Mouse (Mus musculus): ENCODE measurements at regions not wholly inside any gene's neighbourhood (a gene's known extent, or its start where the extent isn't known, plus 50 kb on each side); places are given as distances from the start of the nearest gene placed in this dataset.
"Not testable (repeated sequence)": the region's sequence is repeated elsewhere in the genome, so short reads cannot be mapped to it uniquely, and the experiment has no call there.

GRCm38 (mm10) chr3:124092404-124093121, 228.1 kb upstream of the Tram1l1 start:
- Histone ChIP-seq H3K4me3 (ENCODE audit: low read depth, low read length) (no peak overlapping the region), H3K4me2 (ENCODE audit: low read depth, low read length) (no peak overlapping the region), H3K36me3 (replicated peaks; ENCODE audit: control insufficient read depth, insufficient read depth, low read length) (no peaks in the 10 kb centered on the region), H3K9ac (replicated peaks; ENCODE audit: low read depth, low read length) (no peak overlapping the region), H3K4me1 (ENCODE audit: control insufficient read depth, insufficient read depth) (no peaks in the 10 kb centered on the region), H3K27me3 (ENCODE audit: control insufficient read depth, insufficient read depth, low read length) (no peaks in the 10 kb centered on the region), H3K9me3 (replicated peaks; ENCODE audit: control insufficient read depth, low read length) (0 out of 2 replicates have a peak, but pooled peaks cover 3% of the 10 kb centered on the region), H3K27ac (ENCODE audit: low read depth) (no peak overlapping the region)
- DNase-seq (ENCODE audit: low spot score) (no peak), ATAC-seq (ENCODE audit: insufficient read depth, low read depth) (no peak)
- no peak for TF ChIP-seq EP300 (IDR thresholded peaks at IDR 0.05; ENCODE audit: low read depth)
- TF ChIP-seq CTCF (IDR thresholded peaks at IDR 0.05; ENCODE audit: low read depth): no peak
- WGBS: 64% methylated on average over 9 of the region's 9 CpGs

- Histone ChIP-seq H3K9ac (replicated peaks; ENCODE audit: low read depth, low read length) (no peak overlapping the region), H3K9me3 (replicated peaks; ENCODE audit: control insufficient read depth, low read length) (no peaks in the 10 kb centered on the region), H3K36me3 (replicated peaks; ENCODE audit: control insufficient read depth, insufficient read depth, low read length) (no peaks in the 10 kb centered on the region), H3K27ac (ENCODE audit: low read depth) (no peak overlapping the region), H3K27me3 (ENCODE audit: control insufficient read depth, insufficient read depth, low read length) (no peaks in the 10 kb centered on the region), H3K4me1 (ENCODE audit: control insufficient read depth, insufficient read depth) (no peaks in the 10 kb centered on the region), H3K4me3 (ENCODE audit: low read depth, low read length) (no peak overlapping the region), H3K4me2 (ENCODE audit: low read depth, low read length) (no peak overlapping the region)
- TF ChIP-seq CTCF (IDR thresholded peaks at IDR 0.05; ENCODE audit: low read depth) (no peak), EP300 (IDR thresholded peaks at IDR 0.05; ENCODE audit: low read depth) (no peak)
- 73% methylated on average over 1 of the region's 1 CpGs for WGBS
- DNase-seq (ENCODE audit: low spot score): no peak
- ATAC-seq (ENCODE audit: insufficient read depth, low read depth): no peak
Measured at GRCm38 (mm10) chr3:124113995-124114394, 206.7 kb upstream of the Tram1l1 start.

GRCm38 (mm10) chr3:124156255-124156654, 164.4 kb upstream of the Tram1l1 start:
- Histone ChIP-seq H3K27me3 (ENCODE audit: control insufficient read depth, insufficient read depth, low read length) (no peaks in the 10 kb centered on the region), H3K9ac (replicated peaks; ENCODE audit: low read depth, low read length) (no peak overlapping the region), H3K9me3 (replicated peaks; ENCODE audit: control insufficient read depth, low read length) (no peaks in the 10 kb centered on the region), H3K27ac (ENCODE audit: low read depth) (no peak overlapping the region), H3K4me1 (ENCODE audit: control insufficient read depth, insufficient read depth) (no peaks in the 10 kb centered on the region), H3K36me3 (replicated peaks; ENCODE audit: control insufficient read depth, insufficient read depth, low read length) (no peaks in the 10 kb centered on the region), H3K4me3 (ENCODE audit: low read depth, low read length) (no peak overlapping the region), H3K4me2 (ENCODE audit: low read depth, low read length) (no peak overlapping the region)
- DNase-seq (ENCODE audit: low spot score): no peak
- TF ChIP-seq CTCF (IDR thresholded peaks at IDR 0.05; ENCODE audit: low read depth): no peak
- TF ChIP-seq EP300 (IDR thresholded peaks at IDR 0.05; ENCODE audit: low read depth): no peak
- no peak for ATAC-seq (ENCODE audit: insufficient read depth, low read depth)
- WGBS: 74% methylated on average over 2 of the region's 2 CpGs

GRCm38 (mm10) chr3:124157858-124158655, 162.6 kb upstream of the Tram1l1 start:
- DNase-seq (ENCODE audit: low spot score) (no peak), ATAC-seq (ENCODE audit: insufficient read depth, low read depth) (no peak)
- no peaks in the 10 kb centered on the region for H3K9me3 ChIP-seq (replicated peaks; ENCODE audit: control insufficient read depth, low read length)
- H3K9ac ChIP-seq (replicated peaks; ENCODE audit: low read depth, low read length): no peak overlapping the region
- H3K4me1 ChIP-seq (ENCODE audit: control insufficient read depth, insufficient read depth): no peaks in the 10 kb centered on the region
- no peak overlapping the region for H3K4me2 ChIP-seq (ENCODE audit: low read depth, low read length)
- no peak overlapping the region for H3K4me3 ChIP-seq (ENCODE audit: low read depth, low read length)
- TF ChIP-seq CTCF (IDR thresholded peaks at IDR 0.05; ENCODE audit: low read depth) (no peak), EP300 (IDR thresholded peaks at IDR 0.05; ENCODE audit: low read depth) (no peak)
- no peak overlapping the region for H3K27ac ChIP-seq (ENCODE audit: low read depth)
- H3K36me3 ChIP-seq (replicated peaks; ENCODE audit: control insufficient read depth, insufficient read depth, low read length): no peaks in the 10 kb centered on the region
- WGBS: 64% methylated on average over 6 of the region's 6 CpGs
- H3K27me3 ChIP-seq (ENCODE audit: control insufficient read depth, insufficient read depth, low read length): no peaks in the 10 kb centered on the region

- 53% methylated on average over 6 of the region's 6 CpGs for WGBS
- DNase-seq (ENCODE audit: low spot score); H3K27ac ChIP-seq (ENCODE audit: low read depth); H3K4me2 ChIP-seq (ENCODE audit: low read depth, low read length); H3K27me3 ChIP-seq (ENCODE audit: control insufficient read depth, insufficient read depth, low read length); H3K36me3 ChIP-seq (replicated peaks; ENCODE audit: control insufficient read depth, insufficient read depth, low read length); H3K4me3 ChIP-seq (ENCODE audit: low read depth, low read length); H3K4me1 ChIP-seq (ENCODE audit: control insufficient read depth, insufficient read depth); H3K9ac ChIP-seq (replicated peaks; ENCODE audit: low read depth, low read length); H3K9me3 ChIP-seq (replicated peaks; ENCODE audit: control insufficient read depth, low read length); ATAC-seq (ENCODE audit: insufficient read depth, low read depth): not testable (repeated sequence)
Measured at GRCm38 (mm10) chr3:124193331-124193730, 127.3 kb upstream of the Tram1l1 start.

- not testable (repeated sequence) for H3K9ac ChIP-seq (replicated peaks; ENCODE audit: low read depth, low read length); H3K4me2 ChIP-seq (ENCODE audit: low read depth, low read length); H3K9me3 ChIP-seq (replicated peaks; ENCODE audit: control insufficient read depth, low read length); ATAC-seq (ENCODE audit: insufficient read depth, low read depth); H3K27me3 ChIP-seq (ENCODE audit: control insufficient read depth, insufficient read depth, low read length); DNase-seq (ENCODE audit: low spot score); H3K36me3 ChIP-seq (replicated peaks; ENCODE audit: control insufficient read depth, insufficient read depth, low read length); H3K27ac ChIP-seq (ENCODE audit: low read depth); H3K4me1 ChIP-seq (ENCODE audit: control insufficient read depth, insufficient read depth); H3K4me3 ChIP-seq (ENCODE audit: low read depth, low read length)
- 76% methylated on average over 9 of the region's 9 CpGs for WGBS
Measured at GRCm38 (mm10) chr3:124200226-124200940, 120.3 kb upstream of the Tram1l1 start.

Measured in heart, postnatal 0 days (tissue).